Mouse (Mus musculus): Measurements from ENCODE around the gene Ltb4r2.

Ltb4r2 gene

DNA sequence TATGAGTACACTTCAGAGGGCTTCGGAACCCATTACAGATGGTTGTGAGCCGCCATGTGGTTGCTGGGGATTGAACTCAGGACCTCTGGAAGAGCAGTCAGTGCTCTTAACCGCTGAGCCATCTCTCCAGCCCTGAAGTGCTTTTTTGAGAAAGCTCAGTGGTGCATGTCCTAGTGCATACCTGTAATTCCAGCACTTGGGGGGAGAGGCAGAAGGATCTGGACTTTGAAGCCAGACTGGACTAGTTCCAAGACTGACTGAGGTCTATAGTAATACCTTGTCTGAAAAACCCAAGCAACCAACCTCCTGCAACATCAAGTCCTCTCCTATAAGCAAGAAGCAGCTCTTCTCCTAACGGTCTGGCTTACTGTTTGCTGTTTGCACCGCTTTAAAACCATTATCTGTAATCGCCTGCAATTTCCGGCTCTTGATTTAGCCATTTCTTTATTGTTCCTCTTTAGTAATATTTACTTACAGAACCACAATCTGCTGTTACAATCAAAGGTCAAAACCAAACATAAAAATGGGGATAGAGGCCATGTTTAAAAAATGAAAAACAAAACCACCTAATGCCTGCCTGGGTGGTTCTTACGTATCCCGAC lies 24.0 kb upstream of the Ltb4r2 start:
- no peak for DNase-seq (ENCODE audit: low spot score in 2 of 2)

DNA sequence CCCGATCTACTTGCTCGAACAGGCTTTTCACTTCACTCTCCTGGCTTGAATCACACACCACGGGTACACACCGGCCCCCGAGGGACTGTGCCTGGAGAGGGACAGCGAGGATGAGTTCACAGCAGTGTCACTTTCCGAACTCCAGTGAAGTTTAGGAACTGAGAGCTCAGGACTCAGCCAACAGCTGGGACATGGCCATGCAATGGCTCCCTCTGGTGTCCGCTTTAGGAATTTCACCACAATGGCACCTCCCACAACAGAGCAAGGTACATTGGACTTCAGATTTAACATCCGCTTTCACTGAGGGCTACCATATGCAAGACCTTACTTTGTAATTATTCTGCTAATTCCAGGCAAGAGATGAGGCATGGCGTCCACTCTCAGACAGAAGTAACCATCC lies 17.5 kb upstream of the Ltb4r2 start:
- peak; percentile 74 to 87 for DNase-seq (ENCODE audit: low spot score in 2 of 2)

DNA sequence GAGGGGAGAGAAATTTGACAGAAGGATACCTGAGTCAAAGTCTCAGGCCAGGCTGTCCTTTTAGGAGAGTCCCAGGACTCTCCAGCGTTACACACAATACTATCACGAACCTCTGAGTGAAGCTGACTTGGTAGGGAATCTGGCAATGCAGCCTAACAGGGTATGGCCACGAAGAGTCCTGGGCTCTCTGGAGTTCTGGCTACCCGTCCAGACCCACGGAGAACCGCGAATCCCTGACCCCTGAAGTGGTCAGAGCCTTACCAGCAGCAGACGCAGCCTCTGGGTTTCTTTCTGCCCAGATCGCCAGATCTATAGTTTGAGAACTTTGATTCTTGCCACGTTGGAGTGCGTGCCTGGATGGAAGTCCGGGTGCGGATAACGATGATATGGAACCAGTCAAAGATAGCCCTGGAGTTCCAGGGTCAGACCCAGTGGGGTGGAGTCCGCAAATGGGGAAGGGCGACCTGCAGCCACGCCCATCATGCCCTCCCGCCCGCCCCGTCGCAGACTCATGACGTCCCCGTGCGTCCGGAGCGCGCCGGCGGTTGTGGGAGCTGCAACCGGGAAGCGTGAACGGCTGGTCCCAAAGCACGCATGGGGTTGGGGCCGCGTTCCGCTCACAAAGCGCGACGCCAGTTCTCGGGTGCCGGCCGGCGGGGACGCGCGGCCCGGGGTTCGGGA lies 15.9 kb upstream of the Ltb4r2 start, which contains the start of the genes Dhrs1 and Nop9:
Dhrs1 (minus strand) TSS at position 511 of the 681 bp plus-strand sequence.
Nop9 (plus strand) TSS at position 514 of the 681 bp plus-strand sequence.
- peak; percentile 71 to 81 for DNase-seq (ENCODE audit: low spot score in 2 of 2)

DNA sequence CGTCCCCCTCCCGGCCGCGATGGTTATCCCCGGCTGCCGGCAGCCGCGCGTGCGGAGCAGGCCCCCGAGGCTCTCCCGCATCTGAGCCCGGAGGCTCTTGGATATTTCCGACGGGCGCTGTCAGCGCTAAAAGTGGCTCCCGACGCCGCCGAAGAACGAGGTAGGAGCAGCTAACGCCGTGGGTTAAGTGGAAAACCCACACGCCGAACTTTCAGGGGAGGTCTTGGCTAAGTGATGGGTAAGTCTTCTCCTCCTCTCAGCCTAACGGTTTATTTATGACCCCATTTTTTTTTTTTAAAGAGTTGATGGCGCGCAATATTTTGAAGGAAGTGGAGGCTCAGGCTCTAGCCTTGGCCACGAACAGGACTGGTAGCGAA lies 15.4 kb upstream of the Ltb4r2 start:
- DNase-seq (ENCODE audit: low spot score in 2 of 2), result no peak

DNA sequence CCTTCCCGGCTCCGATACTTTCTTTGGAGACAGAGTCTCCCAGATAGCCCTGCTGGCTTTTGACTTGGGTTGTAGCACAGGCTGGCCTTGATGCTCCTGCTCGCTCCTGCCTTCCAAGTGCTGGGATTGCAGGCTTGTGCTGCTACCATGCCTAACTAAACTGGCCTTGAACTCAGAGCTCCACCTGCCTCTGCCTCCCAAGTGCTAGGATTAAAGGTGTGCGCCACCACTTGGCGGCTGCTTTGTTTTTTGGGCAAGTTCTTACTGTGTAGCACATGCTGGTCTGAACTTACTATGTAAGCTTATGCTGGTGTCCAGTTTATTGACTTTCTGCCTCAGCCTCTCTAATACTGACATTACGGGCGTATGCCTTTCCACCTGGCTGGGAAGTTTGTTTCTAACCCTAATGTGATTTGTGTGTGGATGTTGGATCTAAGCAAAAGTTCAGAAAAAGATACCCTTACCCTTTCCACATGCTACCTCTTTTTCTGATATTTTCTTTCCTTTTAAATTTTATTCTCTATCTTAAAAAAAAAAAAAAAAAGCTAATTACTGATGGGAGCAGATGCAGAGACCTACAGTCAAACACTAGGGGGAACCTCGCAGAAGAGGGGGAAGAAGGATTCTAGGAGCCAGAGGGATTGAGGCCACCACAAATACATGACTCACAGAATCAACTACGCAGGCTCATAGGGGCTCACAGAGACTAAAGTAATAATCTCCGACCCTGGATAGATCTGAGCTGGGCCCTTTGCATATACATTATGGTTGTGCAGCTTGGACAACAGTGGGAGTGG lies 14.0 kb upstream of the Ltb4r2 start:
- no peak for DNase-seq (ENCODE audit: low spot score in 2 of 2)

DNA sequence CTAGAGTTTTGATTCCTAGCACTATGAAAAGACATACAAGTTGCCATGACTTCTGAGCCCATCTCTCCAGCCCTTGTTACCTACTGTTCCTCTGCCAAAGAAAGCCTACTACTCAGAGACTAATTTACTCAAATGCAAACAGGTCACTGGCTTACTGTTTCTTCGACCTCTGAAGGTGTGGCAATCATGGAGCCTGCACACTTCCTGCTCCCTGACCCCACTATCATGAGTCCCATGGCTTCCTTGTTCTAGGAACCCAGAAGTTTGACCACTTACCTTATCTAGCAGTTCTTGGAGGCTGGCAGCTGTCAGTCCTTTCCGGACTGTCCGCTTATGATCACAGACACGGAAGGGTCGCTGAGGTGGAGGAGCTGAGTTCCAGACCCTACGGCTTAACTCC lies 3.7 kb upstream of the Ltb4r2 start:
- DNase-seq (ENCODE audit: low spot score in 2 of 2), result no peak

DNA sequence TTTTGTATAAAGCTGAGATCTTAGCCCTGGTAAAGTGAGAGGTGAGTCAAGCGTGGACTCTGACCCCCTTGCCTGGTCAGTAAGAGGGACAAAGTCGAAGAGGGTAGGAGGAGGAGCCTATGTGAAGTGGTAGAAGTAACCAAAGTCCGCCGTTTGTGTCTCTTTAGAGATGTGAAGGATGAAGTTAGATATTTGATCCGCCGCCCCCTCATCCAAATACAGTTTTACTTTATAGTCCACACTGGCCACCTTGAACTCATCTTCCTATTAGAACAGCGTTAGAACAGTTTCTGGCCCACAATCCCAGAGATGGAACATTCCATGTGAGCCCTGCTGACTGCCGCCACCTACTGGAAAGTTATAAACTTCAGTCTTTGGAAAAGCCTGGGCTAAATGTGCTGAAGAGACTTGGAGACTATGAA lies 2.9 kb upstream of the Ltb4r2 start, which contains the start of gene Cideb:
Cideb (minus strand) TSS at position 96 of the 422 bp plus-strand sequence.
- no peak for DNase-seq (ENCODE audit: low spot score in 2 of 2)

DNA sequence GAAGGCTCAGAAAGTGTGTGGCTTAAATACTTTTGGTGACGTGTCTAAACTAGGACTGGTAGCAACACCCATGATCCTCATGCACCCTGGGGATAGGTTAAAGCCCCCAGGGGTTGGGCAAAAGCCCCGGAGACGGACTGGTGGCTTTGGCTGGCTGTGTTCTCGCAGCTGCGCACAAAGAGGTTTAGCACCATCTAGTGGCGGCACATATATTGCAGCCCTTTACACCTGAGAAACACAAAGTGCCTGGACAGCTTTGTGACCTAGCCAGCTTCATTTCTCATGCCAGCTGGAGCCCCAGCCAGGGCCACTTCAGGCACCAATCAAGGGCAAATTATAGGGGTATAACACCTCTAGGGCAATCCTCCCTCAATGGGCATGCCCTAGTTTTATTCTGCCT lies 1.1 kb upstream of the Ltb4r2 start:
- DNase-seq (ENCODE audit: low spot score in 2 of 2), result peak; percentile 64 to 82

DNA sequence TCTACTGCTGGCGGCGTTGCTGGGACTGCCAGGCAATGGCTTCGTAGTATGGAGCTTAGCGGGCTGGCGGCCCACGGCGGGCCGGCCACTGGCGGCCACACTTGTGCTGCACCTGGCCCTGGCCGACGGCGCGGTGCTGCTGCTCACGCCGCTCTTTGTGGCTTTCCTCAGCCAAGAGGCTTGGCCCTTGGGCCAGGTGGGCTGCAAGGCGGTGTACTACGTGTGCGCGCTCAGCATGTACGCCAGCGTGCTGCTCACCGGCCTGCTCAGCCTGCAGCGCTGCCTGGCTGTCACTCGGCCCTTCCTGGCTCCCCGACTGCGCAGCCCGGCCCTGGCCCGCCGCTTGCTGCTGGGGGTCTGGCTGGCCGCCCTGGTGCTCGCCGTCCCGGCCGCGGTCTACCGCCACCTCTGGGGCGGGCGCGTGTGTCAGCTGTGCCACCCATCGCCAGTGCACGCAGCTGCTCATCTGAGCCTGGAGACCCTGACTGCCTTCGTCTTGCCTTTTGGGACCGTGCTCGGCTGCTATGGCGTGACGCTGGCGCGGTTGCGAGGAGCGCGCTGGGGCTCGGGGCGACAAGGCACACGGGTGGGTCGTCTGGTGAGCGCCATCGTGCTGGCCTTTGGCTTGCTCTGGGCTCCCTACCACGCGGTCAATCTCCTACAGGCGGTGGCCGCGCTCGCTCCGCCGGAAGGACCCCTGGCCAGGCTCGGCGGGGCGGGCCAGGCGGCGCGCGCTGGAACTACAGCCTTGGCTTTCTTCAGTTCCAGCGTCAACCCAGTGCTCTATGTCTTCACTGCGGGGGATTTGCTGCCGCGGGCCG lies 983 bp downstream of the Ltb4r2 start:
- no peak for DNase-seq (ENCODE audit: low spot score in 2 of 2)

DNA sequence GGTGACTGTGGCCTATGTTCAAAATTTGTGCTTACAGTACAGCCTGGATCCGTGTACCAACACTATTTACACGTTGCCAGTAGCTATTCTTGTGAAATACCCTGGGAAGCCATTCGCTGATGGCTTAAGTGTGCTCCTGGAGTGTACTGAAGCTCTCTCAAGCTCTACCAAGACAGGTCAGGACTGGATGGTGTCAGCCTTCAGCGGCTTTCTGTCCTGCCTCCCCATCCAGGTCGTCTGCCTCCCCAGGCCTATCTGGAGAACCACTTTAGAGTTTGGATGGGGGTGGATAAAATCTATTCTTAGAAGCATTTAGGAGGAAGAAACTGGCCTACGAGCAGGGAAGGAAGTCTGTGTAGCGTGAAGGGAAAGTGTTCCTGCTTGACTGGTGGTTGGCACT lies 1.9 kb downstream of the Ltb4r2 start:
- DNase-seq (ENCODE audit: low spot score in 2 of 2), result no peak

DNA sequence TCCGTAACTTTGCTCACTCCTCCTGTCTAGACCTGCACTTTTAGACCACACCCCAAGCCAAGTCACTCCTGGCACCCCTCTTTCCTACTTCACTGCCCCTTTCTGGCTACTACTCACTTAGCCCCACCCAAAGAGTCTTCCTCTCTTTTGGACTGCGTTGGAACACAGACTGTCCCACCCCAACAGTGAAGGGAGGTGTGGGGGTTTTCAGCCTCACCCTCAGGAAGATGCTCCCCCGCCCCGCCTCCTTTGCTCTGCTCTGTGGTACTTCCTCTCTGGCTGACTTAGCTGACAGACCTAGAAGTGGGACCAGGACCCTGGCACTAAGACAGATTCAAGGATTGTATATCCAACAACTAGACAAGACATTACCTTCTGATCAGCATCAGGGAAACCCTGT lies 4.5 kb downstream of the Ltb4r2 start, which contains the start of gene Ltb4r1:
Ltb4r1 (plus strand) TSS at position 267 of the 400 bp plus-strand sequence.
- DNase-seq (ENCODE audit: low spot score in 2 of 2), result no peak

DNA sequence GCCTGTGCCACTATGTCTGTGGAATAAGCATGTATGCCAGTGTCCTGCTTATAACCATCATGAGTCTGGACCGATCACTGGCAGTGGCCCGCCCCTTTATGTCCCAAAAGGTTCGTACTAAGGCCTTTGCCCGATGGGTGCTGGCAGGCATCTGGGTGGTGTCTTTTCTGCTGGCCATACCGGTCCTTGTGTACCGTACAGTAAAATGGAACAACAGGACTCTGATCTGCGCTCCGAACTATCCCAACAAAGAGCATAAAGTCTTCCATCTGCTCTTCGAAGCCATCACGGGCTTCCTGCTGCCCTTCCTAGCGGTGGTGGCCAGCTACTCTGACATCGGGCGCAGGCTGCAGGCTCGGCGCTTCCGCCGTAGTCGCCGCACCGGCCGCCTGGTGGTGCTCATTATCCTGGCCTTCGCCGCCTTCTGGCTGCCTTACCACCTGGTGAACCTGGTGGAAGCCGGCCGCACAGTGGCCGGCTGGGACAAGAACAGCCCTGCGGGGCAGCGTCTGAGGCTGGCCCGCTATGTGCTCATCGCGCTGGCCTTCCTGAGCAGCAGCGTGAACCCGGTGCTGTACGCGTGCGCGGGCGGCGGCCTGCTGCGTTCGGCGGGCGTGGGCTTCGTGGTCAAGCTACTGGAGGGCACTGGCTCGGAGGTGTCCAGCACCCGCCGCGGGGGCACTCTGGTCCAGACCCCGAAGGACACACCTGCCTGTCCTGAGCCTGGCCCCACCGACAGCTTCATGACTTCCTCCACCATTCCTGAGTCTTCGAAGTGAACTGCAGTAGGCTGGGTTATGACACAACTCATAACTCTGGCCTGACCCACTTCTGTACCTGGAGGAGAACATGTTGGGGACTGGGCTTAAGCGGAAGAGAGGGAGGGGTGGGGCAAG lies 6.5 kb downstream of the Ltb4r2 start:
- DNase-seq (ENCODE audit: low spot score in 2 of 2), result no peak

DNA sequence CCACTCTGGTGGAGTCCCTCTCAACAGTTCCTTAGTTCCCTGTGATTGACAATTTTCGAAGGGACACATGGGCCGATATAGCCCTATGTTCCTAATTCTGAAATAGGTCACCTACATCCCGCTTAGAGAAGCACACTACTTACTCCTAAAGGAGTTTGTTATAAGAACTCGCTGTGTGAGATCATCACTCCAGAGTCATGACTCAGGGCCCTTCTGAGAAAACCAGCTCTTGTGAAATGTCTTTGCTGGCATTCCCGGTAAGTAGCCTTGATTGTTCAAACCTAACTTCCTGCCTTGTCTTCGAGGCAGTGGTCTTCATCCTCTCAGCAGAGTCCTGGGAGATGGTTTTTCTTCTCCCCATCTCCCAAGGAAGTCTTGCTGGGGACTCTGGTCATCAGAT lies 7.3 kb downstream of the Ltb4r2 start:
- DNase-seq (ENCODE audit: low spot score in 2 of 2), result no peak

DNA sequence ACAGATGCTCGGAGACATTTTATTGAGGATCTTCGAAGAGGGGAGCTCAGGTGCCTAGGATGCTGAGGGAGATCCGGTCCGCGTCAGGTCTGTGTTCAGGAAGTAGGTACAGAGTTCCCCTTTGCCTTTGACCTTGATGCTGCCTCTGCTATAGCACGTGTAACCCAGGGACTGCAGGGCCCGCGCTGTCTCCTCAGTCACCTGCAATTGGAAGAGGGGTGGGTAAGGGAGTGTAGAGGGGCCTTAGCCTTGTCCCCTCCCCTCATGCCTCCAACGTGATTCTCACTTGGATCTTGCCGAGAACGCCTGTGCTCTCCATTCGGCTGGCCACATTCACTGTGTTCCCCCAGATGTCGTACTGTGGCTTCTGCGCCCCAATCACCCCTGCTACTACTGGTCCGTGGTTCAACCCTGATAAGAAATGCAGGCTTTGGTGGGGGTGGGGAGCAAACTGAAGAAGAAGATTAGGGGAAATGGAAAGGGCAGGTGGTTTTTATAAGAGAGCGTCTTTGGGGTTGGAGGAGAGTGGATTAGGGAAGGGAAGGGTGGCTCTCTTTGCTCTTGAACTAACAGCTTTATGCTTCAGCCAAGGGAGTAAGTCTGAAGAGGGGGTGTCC lies 8.0 kb downstream of the Ltb4r2 start:
- no peak for DNase-seq (ENCODE audit: low spot score in 2 of 2)

DNA sequence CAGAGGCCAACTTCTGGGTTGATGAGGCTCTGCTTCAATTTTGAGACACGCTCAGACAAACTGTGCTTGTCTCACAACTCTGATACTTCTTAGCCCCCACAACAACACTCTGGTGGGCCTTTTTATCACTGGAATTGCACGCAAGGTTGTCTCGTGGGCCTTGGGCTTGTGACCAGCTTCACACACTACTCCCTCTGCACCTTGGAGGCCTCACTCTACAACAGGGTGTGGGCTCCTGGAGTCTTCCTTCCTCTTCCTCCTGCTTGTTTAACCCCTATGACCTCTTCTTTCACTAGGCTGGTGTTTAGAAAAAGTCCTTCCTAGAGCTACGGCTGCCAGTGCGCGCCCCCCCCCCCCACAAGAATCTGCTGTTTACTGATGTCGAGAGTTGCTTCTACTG lies 15.5 kb downstream of the Ltb4r2 start:
- DNase-seq (ENCODE audit: low spot score in 2 of 2), result no peak

DNA sequence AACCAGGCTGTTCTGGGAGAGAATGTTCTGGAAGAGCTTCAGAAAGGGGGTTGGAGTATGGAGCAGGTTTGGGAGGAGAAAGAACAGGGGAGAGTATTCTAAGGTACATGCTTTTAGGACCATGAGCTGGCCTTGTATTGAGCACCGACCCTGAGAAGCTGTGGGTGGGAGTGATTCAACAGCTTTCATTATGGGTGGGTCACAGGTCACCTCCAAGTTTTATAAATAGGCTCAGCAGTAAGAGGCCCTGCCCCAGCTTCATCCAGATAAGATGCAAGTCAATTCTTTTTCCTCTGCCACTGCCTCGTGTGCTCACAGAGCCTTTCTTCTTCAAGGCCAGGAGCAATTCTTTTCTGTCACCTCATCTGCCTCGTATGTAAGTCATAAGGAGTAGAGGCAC lies 15.9 kb downstream of the Ltb4r2 start:
- no peak for DNase-seq (ENCODE audit: low spot score in 2 of 2)

DNA sequence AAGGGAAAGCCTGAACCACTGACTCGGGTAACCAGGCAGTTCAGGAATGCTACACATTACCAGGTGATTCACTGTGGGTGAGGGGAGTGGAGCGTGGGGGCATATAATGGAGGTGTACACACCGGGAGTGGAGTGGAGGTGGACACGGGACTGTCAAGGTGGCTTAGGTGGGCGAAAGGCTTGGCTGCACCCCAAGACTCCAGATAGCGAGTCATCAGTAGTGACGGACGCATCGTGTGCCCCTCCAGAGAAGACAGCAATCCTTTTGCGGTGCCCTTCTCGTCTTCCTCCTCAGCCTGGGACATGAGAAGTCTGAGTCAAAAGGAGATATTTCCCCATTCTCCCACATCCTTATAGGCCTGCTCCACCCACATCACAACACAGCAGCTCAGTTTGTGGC lies 16.6 kb downstream of the Ltb4r2 start:
- no peak for DNase-seq (ENCODE audit: low spot score in 2 of 2)

DNA sequence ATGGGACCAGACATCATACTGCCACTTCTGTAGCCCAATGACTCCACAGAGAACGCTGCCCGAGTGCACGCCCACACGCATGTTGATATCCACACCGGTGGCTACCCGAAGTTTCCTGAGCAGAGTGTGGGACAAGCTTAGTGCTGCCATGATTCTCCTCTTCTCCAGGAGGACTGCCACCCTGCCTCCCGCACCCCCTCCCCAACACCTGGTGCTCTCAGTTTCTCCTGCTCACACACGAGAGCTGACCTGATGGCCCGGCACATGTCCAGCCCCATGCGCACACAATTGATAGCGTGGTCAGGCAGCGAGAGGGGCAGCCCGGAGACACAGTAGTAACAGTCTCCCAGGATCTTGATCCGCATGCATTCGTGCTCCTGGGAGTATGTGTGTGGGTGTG lies 17.5 kb downstream of the Ltb4r2 start:
- DNase-seq (ENCODE audit: low spot score in 2 of 2), result no peak

DNA sequence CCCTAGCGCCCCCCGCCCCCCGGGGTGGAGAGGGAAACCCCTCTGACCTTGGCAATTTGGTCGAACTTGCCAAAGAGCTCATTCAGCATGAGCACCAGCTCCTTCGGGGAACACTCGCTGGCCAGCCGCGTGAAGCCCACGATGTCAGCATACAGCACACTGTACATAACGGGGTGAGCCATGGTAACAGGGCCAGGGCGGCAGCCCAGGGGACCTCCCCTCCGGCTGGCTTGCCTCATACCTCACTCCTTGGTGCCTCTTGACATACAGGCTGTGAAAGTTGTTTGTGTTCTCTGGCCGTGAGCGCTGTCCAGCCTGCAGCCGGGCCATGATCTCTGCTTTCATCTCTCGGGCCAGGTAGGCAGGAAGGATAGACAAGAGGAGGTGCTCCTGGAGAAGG lies 18.4 kb downstream of the Ltb4r2 start:
- no peak for DNase-seq (ENCODE audit: low spot score in 2 of 2)

DNA sequence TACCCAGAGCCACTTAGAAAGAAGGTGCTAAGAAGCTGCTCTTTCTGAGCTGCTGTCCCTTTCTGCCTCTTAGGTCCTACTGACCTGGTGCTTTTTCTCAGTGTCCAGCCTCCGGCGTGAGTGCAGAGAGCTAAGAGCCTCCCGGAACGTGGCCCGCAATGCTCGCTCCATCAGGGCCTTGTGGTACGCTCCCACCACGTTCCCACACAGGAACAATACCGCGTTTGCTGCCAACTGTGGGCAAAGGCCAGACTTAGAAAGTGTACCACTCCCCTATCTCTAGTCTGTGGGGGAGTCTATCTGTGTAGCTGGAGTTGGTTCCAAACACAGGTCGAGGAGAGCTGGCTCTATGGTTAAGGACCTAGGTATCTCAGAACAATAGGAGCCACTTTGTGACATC lies 19.5 kb downstream of the Ltb4r2 start:
- no peak for DNase-seq (ENCODE audit: low spot score in 2 of 2)
